Mouse (Mus musculus): ENCODE data around the gene Cx3cl1. TPM values are rescaled to one million over a fixed set of nuclear protein-coding genes. Genes with fewer than 3 reads are reported as not detected.
A peak's percentile ranks its signal among the peaks of the same experiment; 100 is the strongest.

Cx3cl1 gene
- total and polyA plus RNA-seq, 2 experiments from 2014 or later, result 105 to 111 TPM

DNA sequence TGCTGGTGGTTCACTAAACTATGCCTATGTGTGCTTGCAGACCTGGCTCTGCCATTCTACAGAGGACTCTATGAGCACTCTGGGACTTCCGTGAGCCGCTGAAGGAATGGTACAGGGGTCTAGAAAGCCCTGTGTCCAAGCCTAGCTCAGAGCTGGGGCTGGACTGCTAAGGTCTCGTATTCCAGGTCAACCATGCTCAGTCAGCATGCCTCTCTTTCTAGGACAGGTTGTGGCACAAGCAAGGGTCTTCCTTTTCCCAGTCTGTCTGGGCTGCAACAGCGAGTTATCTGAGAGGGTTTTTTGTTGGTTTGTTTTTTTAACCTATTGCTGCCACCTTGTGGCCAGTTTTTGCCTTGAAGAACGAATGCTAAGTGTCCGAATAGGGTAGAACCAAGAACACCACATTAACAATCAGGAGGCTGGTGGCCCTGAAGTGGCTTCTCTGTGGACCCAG lies 40.9 kb downstream of the Cx3cl1 start:
- Histone ChIP-seq H3K9me3 (ENCODE audit: low read length) (no peaks in the 10 kb centered on the region), H3K9ac (replicated peaks; ENCODE audit: low read length, poor library complexity, severe bottlenecking) (no peak overlapping the region), H3K4me2 (ENCODE audit: low read depth, low read length, poor library complexity, severe bottlenecking) (peak overlapping the region; percentile 28), H3K36me3 (ENCODE audit: insufficient read depth, low read length) (no peaks in the 10 kb centered on the region), H3K4me1 (ENCODE audit: insufficient read depth, low read length) (no peaks in the 10 kb centered on the region), H3K27ac (ENCODE audit: low read depth, low read length) (peak overlapping the region; percentile 68), H3K4me3 (ENCODE audit: low read depth, low read length) (no peak overlapping the region; the same call in 1 of the 2 replicates), H3K27me3 (ENCODE audit: insufficient read depth, low read length) (no peaks in the 10 kb centered on the region)
- peak; percentile 91 for DNase-seq (ENCODE audit: low spot score)
- peak; percentile 86 for TF ChIP-seq CTCF (IDR thresholded peaks at IDR 0.05)
- ATAC-seq (ENCODE audit: low FRiP score), result peak; percentile 64
- WGBS, result 30% methylated on average over 6 of the region's 6 CpGs

DNA sequence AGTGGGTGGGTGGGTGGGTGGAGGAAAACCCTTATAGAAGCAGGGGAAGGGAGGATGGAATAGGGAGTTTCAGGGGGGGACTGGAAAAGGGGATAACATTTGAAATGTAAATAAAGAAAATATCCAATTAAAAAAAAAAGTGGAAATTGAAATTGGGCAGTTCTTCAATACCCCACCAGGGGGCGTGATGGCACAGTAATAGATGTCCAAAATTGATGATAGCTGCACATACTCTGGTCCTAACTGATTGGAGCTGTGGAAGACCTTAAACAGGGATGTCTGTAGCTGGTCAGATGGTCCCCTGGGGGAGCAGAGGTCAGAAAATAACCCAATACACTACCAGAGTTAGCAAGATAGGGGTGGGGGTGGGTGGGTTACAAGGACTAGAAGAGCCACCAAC lies 42.7 kb downstream of the Cx3cl1 start:
- DNase-seq (ENCODE audit: low spot score), result peak; percentile 39

DNA sequence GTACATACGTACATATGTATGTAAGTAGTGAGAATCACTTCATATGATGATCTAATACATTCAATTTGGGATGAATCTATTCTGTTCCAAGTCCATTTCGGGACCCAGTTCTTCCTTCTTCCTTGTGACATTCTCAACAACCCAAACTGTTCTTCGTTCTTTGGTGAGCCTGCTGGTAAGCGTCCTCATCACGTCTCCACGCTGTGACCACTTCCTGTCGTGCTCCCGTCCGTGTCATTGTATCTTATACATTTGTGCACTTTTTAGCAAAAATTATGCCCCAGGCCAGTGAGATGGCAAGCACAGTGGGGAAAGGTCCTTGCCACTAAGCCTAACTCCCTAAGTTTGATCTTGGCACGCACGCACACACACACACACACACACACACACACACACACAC lies 46.1 kb downstream of the Cx3cl1 start:
- Histone ChIP-seq H3K27ac (ENCODE audit: low read depth, low read length) (no peak overlapping the region), H3K4me2 (ENCODE audit: low read depth, low read length, poor library complexity, severe bottlenecking) (no peak overlapping the region), H3K27me3 (ENCODE audit: insufficient read depth, low read length) (no peaks in the 10 kb centered on the region), H3K4me3 (ENCODE audit: low read depth, low read length) (no peak overlapping the region), H3K36me3 (ENCODE audit: insufficient read depth, low read length) (peaks cover 8% of the 10 kb centered on the region), H3K9me3 (ENCODE audit: low read length) (no peaks in the 10 kb centered on the region), H3K9ac (replicated peaks; ENCODE audit: low read length, poor library complexity, severe bottlenecking) (no peak overlapping the region), H3K4me1 (ENCODE audit: insufficient read depth, low read length) (no peaks in the 10 kb centered on the region)
- no peak for TF ChIP-seq CTCF (IDR thresholded peaks at IDR 0.05)
- DNase-seq (ENCODE audit: low spot score) (no peak), ATAC-seq (ENCODE audit: low FRiP score) (no peak)
- WGBS, result 91% methylated on average over 11 of the region's 11 CpGs

More for the DNA sequence above, 42.7 kb downstream of the Cx3cl1 start:
- no peak for ATAC-seq (ENCODE audit: low FRiP score)
- no peak overlapping the region for H3K27ac ChIP-seq (ENCODE audit: low read depth, low read length)
- H3K27me3 ChIP-seq (ENCODE audit: insufficient read depth, low read length), result no peaks in the 10 kb centered on the region
- H3K9me3 ChIP-seq (ENCODE audit: low read length), result no peaks in the 10 kb centered on the region
- H3K9ac ChIP-seq (replicated peaks; ENCODE audit: low read length, poor library complexity, severe bottlenecking), result no peak overlapping the region
- H3K4me1 ChIP-seq (ENCODE audit: insufficient read depth, low read length), result no peaks in the 10 kb centered on the region
- H3K4me3 ChIP-seq (ENCODE audit: low read depth, low read length), result no peak overlapping the region
- no peaks in the 10 kb centered on the region for H3K36me3 ChIP-seq (ENCODE audit: insufficient read depth, low read length)
- WGBS, result 0% methylated on average over 1 of the region's 1 CpGs
- no peak overlapping the region for H3K4me2 ChIP-seq (ENCODE audit: low read depth, low read length, poor library complexity, severe bottlenecking)
- TF ChIP-seq CTCF (IDR thresholded peaks at IDR 0.05), result peak; percentile 72

DNA sequence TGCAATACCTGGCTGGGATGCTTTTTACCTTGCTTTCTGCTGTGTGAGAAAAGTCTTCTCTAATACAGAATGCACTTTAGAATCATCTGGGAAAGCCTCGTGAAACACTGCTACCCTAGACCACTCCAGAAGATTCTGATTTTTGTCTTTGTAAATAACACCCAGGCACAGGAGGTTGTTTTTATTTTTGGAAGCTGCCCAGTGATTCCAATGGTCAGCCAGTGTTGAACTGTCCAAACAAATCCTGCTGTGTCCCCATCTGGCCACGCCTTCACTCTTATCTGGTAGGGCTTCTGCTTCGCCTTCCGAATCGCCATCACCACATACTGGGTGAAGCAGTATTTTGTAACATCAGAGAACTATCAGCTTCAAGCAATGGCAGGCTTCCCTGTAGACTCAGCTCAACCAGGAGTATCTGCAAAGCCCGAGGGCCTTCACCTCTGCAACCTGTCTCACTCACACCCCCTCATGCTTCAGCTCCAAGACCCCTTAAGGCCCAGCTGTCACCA lies 47.9 kb downstream of the Cx3cl1 start:
- Histone ChIP-seq H3K36me3 (ENCODE audit: insufficient read depth, low read length) (peaks cover 21% of the 10 kb centered on the region), H3K9me3 (ENCODE audit: low read length) (no peaks in the 10 kb centered on the region), H3K4me2 (ENCODE audit: low read depth, low read length, poor library complexity, severe bottlenecking) (no peak overlapping the region), H3K9ac (replicated peaks; ENCODE audit: low read length, poor library complexity, severe bottlenecking) (no peak overlapping the region), H3K27ac (ENCODE audit: low read depth, low read length) (no peak overlapping the region), H3K4me1 (ENCODE audit: insufficient read depth, low read length) (no peaks in the 10 kb centered on the region), H3K4me3 (ENCODE audit: low read depth, low read length) (no peak overlapping the region), H3K27me3 (ENCODE audit: insufficient read depth, low read length) (no peaks in the 10 kb centered on the region)
- 81% methylated on average over 6 of the region's 6 CpGs for WGBS
- DNase-seq (ENCODE audit: low spot score), result no peak
- no peak for ATAC-seq (ENCODE audit: low FRiP score)
- no peak for TF ChIP-seq CTCF (IDR thresholded peaks at IDR 0.05)

DNA sequence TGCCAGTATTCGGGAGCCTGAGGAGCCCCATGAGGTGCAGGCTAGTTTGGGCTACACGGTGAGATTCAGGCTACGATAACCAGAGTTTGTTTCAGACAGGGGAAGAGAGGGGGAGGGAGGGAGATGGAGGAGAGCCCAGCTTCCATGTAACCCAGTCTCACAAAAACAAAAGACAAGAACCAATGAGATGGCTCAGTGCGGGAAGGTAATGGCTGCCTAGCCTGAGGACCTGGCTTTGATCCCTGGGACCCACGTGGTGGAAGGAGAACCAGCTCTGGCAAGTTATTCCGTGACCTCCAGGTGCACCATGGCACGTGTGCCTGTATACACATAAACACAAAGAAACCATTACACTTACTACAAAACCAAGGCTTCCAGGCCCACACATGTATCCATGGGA lies 48.7 kb downstream of the Cx3cl1 start:
- H3K4me1 ChIP-seq (ENCODE audit: insufficient read depth, low read length), result no peaks in the 10 kb centered on the region
- H3K27ac ChIP-seq (ENCODE audit: low read depth, low read length), result no peak overlapping the region
- H3K9me3 ChIP-seq (ENCODE audit: low read length), result no peaks in the 10 kb centered on the region
- H3K36me3 ChIP-seq (ENCODE audit: insufficient read depth, low read length), result peaks cover 27% of the 10 kb centered on the region
- no peak overlapping the region for H3K9ac ChIP-seq (replicated peaks; ENCODE audit: low read length, poor library complexity, severe bottlenecking)
- no peak for DNase-seq (ENCODE audit: low spot score)
- WGBS, result 90% methylated on average over 7 of the region's 7 CpGs
- no peak for ATAC-seq (ENCODE audit: low FRiP score)
- H3K4me2 ChIP-seq (ENCODE audit: low read depth, low read length, poor library complexity, severe bottlenecking), result no peak overlapping the region
- H3K27me3 ChIP-seq (ENCODE audit: insufficient read depth, low read length), result no peaks in the 10 kb centered on the region
- TF ChIP-seq CTCF (IDR thresholded peaks at IDR 0.05), result no peak
- no peak overlapping the region for H3K4me3 ChIP-seq (ENCODE audit: low read depth, low read length)

DNA sequence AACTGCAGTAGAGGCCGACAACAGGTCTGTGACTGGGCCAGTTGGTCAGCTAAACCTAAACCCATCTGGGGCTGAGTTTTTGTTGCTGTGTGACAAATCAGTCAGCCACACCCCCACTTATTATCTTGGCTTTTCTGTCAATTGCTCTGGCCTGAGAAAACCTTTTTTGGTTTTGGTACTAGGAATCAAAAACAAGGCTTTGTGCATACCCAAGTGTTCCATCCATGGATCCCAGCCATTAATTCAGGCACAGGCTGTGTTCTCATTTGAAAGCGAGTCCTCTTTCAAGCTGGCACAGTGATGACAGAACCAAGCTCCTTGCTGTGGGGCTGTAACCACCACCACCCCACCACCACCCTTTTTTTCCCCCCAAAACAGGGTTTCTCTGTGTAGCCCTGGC lies 49.6 kb downstream of the Cx3cl1 start:
- DNase-seq (ENCODE audit: low spot score) (no peak), ATAC-seq (ENCODE audit: low FRiP score) (no peak)
- no peaks in the 10 kb centered on the region for H3K27me3 ChIP-seq (ENCODE audit: insufficient read depth, low read length)
- no peak overlapping the region for H3K9ac ChIP-seq (replicated peaks; ENCODE audit: low read length, poor library complexity, severe bottlenecking)
- H3K27ac ChIP-seq (ENCODE audit: low read depth, low read length), result no peak overlapping the region
- H3K4me2 ChIP-seq (ENCODE audit: low read depth, low read length, poor library complexity, severe bottlenecking), result no peak overlapping the region
- peaks cover 31% of the 10 kb centered on the region for H3K36me3 ChIP-seq (ENCODE audit: insufficient read depth, low read length)
- H3K4me1 ChIP-seq (ENCODE audit: insufficient read depth, low read length), result no peaks in the 10 kb centered on the region
- 73% methylated on average over 2 of the region's 2 CpGs for WGBS
- H3K4me3 ChIP-seq (ENCODE audit: low read depth, low read length), result no peak overlapping the region
- TF ChIP-seq CTCF (IDR thresholded peaks at IDR 0.05), result no peak
- no peaks in the 10 kb centered on the region for H3K9me3 ChIP-seq (ENCODE audit: low read length)
